Mouse (Mus musculus) liver, embryonic 14.5 days (tissue): ENCODE data around the gene Fgf22.
"Not testable (repeated sequence)": the region's sequence is repeated elsewhere in the genome, so short reads cannot be mapped to it uniquely, and the experiment has no call there.

ENCODE experiments used
- CTCF ChIP-seq: IDR thresholded peaks from 2 replicates; pipeline ENCODE4 v1.5.1; 2016; ENCODE audit warnings: antibody characterized with exemption, low read depth, control low read depth
- EP300 ChIP-seq: IDR thresholded peaks from 2 replicates; pipeline ENCODE4 v1.6.1; 2016; ENCODE audit warnings: antibody characterized with exemption, low read depth

DNA sequence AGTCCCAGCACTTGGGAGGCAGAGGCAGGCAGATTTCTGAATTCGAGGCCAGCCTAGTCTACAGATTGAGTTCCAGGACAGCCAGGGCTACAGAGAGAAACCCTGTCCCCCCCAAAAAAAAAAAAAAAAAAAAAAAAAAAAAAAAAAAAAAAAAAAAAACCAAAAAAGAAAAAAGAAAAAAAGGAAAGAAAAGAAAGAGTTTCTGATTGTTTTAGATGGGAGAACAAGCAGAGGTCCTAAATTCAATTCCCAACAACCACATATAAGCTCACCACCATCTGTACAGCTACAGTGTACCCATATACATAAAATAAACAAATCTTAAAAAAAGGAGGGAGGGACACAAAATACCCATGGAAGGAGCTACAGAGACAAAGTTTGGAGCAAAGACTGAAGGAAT is 4.8 kb downstream of the Fgf22 start:
- not testable (repeated sequence) for TF ChIP-seq CTCF, EP300
